Mouse (Mus musculus) kidney, adult 2 months (tissue): ENCODE measurements around the gene Tspyl2.

Experiments used
- CTCF ChIP-seq: fragments of 200-500 bp; conservative IDR thresholded peaks from 2 replicates; pipeline ENCODE4 v1.5.1; 2011; ENCODE audit warnings: low read depth, mild to moderate bottlenecking, control low read depth, low read length, moderate library complexity, mixed read lengths; ENCODE audit not compliant: insufficient read depth, insufficient read length
- POLR2A ChIP-seq: fragments of 200-500 bp; IDR thresholded peaks from one replicate; pipeline ENCODE4 v1.6.1; 2011; ENCODE audit warnings: low read depth, low read length, control low read depth

GRCm38 (mm10) chrX:152306224-152306623 lies 36.0 kb downstream of the Tspyl2 start:
- TF ChIP-seq POLR2A (no peak), CTCF (no peak)
